Mouse (Mus musculus): ENCODE measurements around the gene Dhh.
A peak's percentile ranks its signal among the peaks of the same experiment; 100 is the strongest.
"Not testable (repeated sequence)": the region's sequence is repeated elsewhere in the genome, so short reads cannot be mapped to it uniquely, and the experiment has no call there.

Dhh gene

DNA sequence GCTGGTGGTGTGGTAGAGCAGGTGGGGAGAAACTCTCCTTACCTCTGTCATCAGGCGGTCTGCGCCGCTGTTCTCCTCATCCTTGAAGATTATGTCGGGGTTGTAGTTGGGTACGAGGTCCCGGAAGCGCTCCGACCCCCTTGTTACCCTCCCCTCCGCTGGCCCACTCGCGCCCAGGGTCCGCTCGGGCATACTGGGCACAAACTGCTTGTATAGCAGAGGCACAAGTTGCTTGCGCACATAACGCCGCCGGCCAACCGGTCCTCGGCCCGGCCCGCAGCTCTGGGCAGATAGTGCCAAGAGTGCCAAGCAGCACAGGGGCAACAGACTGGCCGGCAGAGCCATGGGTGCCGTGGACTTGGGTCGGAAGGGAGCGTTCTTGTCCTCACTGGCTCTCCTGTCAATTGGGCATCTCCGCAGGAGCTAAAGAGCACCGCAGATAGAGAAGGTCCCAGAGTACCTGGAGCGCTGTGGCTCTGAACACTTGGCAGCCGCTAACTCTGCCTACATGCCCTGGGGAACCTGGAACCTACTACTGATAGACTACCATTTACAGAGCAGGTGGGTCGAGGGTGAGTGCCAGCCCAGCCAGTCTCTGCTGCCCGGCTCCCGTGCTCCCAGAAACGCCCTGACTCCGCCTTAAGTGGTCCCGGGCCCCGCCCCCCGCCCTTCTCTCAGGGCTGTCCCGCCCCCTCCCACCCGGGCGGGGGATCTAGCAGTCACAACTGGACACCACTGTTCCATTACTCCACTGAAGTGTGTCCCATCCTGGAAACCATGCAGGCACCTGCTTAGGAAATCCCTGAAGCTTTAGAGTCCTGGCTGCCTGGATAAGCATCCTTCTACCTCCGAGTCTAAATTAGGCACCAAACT lies at the start of gene Dhh:
Gene Dhh, minus strand, starts transcription at position 613 of the 873 bp plus-strand sequence.
- DNase-seq: no peak

DNA sequence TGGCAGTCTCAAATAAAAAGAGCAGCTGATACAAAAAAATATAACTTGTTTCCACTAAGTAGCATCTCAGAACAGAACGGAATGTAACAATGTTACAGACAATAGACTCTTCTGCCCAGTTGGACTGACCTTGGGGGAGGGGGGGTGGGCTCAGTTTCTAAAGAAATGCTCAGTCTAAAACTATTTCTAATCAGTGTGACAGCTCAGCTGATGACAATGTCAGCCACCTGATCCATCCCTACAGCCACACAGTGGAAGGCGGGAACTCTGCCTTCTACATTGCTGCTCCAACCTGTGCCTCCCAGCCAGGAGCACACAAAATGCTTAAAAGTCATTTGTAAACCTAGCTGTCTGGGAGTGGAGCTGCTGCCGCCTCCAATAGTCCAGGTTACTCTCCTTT lies 49.5 kb upstream of the Dhh start:
- DNase-seq: no peak

- no peak for DNase-seq
These were observed 44.8 kb upstream of the Dhh start for GRCm38 (mm10) chr15:98943133-98943532.

DNA sequence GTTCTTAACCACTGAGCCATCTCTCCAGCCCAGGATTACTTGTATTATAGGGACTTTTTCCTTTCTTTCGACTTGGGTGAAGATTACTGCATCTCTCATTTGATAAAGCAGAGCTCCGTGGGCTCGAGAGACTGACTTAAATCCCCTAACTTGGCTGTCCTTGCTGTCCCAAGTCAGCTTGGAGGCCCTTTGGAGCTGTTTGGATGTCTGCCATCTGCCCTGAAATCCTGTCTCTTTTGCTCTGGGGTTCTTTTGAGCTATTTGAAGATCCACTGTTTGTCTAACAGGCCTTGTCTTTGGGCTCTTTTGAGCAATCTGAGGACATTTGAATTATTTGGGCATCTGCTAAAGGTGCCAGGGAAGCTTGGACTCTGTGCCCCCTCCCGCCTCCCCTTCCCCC lies 43.7 kb upstream of the Dhh start:
- no peak for DNase-seq

DNA sequence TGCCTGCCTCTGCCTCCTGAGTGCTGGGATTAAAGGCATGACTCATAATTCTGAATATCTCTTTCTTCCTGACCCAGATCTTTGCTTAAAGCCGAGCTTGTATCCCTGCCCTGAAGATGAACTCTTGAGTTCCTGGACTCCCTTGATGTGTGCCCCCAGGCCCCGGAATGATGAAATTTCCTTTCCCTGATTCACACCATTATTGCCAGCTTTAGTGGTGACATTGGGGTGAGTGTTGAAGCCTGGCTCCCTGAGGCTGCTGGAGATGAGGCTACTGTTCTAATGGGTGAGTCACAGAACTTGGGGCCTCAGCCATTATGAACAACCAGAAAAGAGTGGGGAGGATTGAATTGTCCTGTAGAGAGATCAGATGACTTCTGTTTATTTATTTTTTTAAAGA lies 43.2 kb upstream of the Dhh start:
- DNase-seq: no peak

GRCm38 (mm10) chr15:98940816-98941215 lies 42.5 kb upstream of the Dhh start:
- DNase-seq: no peak

- DNase-seq: peak; percentile 91
These were observed 36.0 kb upstream of the Dhh start, which contains the start of gene Tuba1b for GRCm38 (mm10) chr15:98934217-98934839. Tuba1b (minus strand) TSS chr15:98934565.

GRCm38 (mm10) chr15:98933833-98934216 lies 35.5 kb upstream of the Dhh start:
- DNase-seq: peak; percentile 96

DNA sequence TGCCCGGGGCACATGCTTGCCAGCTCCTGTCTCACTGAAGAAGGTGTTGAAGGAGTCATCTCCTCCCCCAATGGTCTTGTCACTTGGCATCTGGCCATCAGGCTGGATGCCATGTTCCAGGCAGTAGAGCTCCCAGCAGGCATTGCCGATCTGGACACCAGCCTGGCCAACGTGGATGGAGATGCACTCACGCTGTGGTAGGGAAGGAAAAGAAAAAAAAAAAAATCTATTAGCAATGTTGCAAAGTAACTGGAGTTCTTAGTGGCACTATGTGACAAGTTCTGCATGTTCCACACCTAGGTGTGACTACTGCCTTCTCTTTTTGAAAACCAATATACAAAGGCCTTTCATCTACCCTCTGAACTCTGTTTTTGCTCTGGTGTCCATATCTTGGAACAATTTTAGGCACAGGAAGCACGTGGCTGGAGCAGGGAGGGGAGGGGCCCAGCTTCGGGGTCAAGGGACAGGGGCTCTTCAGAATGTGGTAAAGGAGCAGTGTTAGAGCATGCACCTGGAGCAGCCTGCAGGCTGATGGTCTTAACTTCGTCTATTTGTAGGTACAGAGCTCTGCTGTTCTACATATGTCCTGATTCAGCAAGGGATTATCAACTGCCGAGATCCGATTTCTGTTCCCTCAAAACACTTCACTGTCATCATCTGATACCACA lies 34.8 kb upstream of the Dhh start:
- peak; percentile 50 for DNase-seq

- DNase-seq: no peak
These were observed 32.7 kb upstream of the Dhh start for GRCm38 (mm10) chr15:98930998-98931397.

GRCm38 (mm10) chr15:98930017-98930734 lies 31.8 kb upstream of the Dhh start:
- no peak for DNase-seq

DNA sequence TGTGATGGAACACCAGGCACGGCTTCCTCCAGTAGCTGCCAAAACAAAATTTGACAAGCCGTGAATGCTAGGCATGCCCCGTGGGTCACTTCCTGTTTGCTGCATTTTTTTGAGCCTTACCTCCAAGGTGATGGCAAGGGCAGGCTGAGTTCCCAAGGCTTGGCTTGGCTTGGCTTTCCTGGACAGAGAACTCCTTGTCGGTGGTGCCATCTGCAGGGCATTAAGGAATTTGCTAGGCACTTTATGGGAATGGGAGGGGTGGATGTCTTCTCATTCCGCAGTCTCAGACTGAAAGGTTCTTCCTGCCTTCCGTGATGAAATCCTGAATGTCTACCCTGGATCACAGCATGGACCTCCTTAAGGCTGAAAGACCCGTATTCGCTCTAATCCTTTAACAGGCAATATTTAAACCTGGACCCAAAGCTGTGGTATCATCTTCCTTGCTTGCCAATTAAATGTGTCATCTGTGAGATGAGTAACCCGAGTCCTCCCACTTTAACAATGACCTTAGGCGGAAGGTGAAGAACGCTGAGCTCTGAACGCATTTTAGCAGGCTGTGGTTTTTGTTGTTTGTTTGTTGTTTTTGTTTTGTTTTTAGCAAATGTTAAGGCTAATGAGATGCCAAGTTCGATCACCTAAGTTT lies 30.4 kb upstream of the Dhh start:
- peak; percentile 82 for DNase-seq

DNA sequence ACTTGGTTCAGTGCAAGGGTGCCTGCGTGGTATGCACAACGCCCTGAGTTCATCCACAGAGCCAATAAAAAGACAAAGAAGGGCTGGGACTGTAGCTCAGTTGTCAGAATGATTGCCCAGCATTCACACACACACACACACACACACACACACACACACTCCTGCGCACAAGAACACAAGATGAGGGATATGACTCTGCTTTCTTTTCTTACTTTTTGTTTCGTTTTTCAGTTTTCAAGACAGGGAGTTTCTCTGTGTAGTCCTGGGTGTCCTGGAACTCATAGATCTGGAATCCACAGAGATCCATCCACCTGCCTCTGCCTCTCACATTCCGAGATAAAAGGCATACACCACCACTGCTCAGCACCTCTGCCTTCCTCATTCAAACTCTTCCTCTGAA lies 29.2 kb upstream of the Dhh start:
- DNase-seq: no peak

DNA sequence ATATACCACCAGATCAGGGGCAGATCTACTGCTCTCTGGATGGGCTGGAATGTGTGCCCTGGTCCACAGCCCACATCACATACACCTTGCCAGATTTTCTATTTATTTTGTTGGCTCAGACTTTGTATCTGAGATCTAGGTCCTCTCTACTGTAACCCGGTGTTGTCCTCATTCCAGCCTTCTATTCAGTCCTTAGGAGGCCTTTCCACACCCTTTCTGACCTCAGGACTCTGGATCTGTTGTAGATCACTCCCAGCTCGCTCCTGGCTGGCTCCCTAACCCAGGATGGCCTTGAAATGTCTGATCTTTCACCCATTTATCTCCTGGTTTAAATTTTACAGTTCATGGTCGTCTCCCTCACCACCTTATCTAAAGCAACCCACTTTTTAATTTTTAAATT lies 26.3 kb upstream of the Dhh start:
- no peak for DNase-seq

GRCm38 (mm10) chr15:98923031-98923537 lies 24.7 kb upstream of the Dhh start:
- DNase-seq: no peak

- no peak for DNase-seq
These were observed 24.2 kb upstream of the Dhh start for GRCm38 (mm10) chr15:98922581-98922980.

- DNase-seq: no peak
These were observed 23.2 kb upstream of the Dhh start for GRCm38 (mm10) chr15:98921510-98921909.

- not testable (repeated sequence) for DNase-seq
These were observed 20.2 kb upstream of the Dhh start for GRCm38 (mm10) chr15:98918499-98918895.

DNA sequence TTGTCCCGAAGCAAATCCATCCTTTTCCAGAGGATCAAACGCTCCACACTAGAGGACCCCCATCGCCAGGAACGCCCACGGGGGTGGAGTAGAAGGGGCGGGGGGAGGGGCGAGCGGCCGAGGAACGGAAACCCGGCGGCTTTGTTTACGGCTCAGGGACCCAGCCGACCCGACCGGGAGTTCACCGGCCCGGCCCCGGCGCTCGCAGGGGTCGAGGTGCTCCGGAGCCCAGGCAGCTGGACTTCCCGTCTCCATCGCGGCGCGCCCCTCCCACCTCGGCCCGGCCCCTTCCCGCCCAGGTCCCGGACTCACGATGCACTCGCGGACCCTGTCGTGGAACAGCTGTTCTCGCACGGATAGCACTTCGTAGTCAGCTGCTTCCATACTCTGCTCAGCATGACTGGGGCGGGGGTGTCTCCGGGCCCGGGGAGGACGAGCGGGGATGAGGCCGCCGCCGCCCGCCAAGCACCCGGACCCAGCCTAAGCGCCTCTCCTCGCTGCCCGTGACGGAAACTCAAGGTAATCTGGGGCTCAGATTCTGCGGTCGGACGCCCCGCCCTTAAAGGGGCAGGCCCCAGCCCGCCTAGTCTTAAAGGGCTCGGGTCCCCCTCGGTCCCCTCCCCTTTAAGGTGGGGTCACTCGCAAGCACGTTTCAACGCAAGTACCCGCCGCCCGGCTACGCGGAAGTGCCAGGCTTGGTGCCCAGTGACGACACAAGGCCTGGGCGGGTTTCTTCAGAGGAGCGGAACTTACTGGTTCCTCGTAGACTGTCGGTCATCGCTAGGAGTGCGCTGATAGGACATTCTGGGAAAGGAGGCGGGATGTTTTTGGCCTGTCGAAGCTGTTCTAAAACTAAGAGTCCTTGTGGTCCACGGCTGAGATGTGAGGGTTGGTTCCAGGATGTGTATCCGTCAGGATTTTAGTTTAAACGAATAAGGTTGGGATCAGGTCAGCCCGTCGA lies 19.5 kb upstream of the Dhh start, which contains the start of gene Lmbr1l:
Gene Lmbr1l, minus strand, starts transcription at position 694 of the 961 bp plus-strand sequence.
- DNase-seq: peak; percentile 98

DNA sequence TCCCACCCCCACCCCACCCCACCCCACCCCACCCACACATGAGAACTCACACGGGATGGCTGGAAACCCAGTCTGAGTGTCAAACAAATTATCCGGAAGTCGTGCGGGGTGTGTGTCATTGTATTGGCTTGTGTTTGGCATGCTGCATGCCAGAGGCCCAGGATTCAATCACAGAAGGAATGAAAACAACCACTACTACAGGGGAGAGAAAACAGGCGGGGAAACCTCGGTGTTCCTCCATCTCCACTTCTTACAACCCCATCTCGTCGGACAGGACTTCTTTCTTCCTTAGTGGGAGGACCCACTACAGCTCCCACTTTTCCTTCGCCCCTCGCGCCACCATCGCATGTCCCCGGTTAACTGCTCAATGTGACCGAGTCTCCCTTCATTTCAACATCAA lies 18.8 kb upstream of the Dhh start:
- no peak for DNase-seq

- no peak for DNase-seq
These were observed 17.7 kb upstream of the Dhh start for GRCm38 (mm10) chr15:98916016-98916415.

All from cerebellum, adult 8-10 months (tissue).